Mouse (Mus musculus) heart, adult 2 months (tissue): ENCODE measurements at regions not wholly inside any gene's neighbourhood (a gene's known extent, or its start where the extent isn't known, plus 50 kb on each side); places are given as distances from the start of the nearest gene placed in this dataset.
A peak's percentile ranks its signal among the peaks of the same experiment; 100 is the strongest.

Experiments used
- DNase-seq, 2 experiments: peaks; one replicate each; pipeline ENCODE4 v3.0.0; 2021
- H3K27ac ChIP-seq: fragments of 200-600 bp; 2 replicates; pipeline ENCODE4 v1.8.1; 2022
- H3K27me3 ChIP-seq: fragments of 200-500 bp; 2 replicates; pipeline ENCODE4 v1.6.1; 2012; ENCODE audit warnings: mild to moderate bottlenecking, low read length, inconsistent platforms, mixed read lengths; ENCODE audit not compliant: control insufficient read depth, insufficient read depth
- H3K36me3 ChIP-seq: fragments of 200-500 bp; 2 replicates; pipeline ENCODE4 v1.6.1; 2012; ENCODE audit warnings: low read length, inconsistent platforms; ENCODE audit not compliant: control insufficient read depth, insufficient read depth
- H3K4me1 ChIP-seq: fragments of 200-500 bp; 2 replicates; pipeline ENCODE4 v1.6.1; 2011; ENCODE audit warnings: low read length; ENCODE audit not compliant: control insufficient read depth, insufficient read depth
- H3K4me3 ChIP-seq: fragments of 200-600 bp; 2 replicates; pipeline ENCODE4 v1.8.1; 2022
- H3K79me2 ChIP-seq: fragments of 200-500 bp; replicated peaks from 2 replicates; pipeline ENCODE4 v1.6.1; 2012; ENCODE audit warnings: mild to moderate bottlenecking, inconsistent platforms, low read length, moderate library complexity, mixed read lengths; ENCODE audit not compliant: control insufficient read depth, insufficient read depth
- H3K9ac ChIP-seq: fragments of 200-500 bp; 2 replicates; pipeline ENCODE4 v1.6.1; 2012; ENCODE audit warnings: low read depth, mild to moderate bottlenecking, control low read depth, inconsistent platforms, low read length, mixed read lengths
- CTCF ChIP-seq: fragments of 200-600 bp; IDR thresholded peaks from 2 replicates; pipeline ENCODE4 v1.8.1; 2022; ENCODE audit warnings: antibody characterized with exemption, mild to moderate bottlenecking, moderate library complexity
- EP300 ChIP-seq: fragments of 200-500 bp; IDR thresholded peaks from 2 replicates; pipeline ENCODE4 v1.6.1; 2011; ENCODE audit warnings: low read depth, low read length, control low read depth; ENCODE audit not compliant: insufficient read depth
- POLR2A ChIP-seq: fragments of 200-500 bp; IDR thresholded peaks from 2 replicates; pipeline ENCODE4 v1.6.1; 2011; ENCODE audit warnings: mild to moderate bottlenecking, low read depth, low read length, control low read depth; ENCODE audit not compliant: insufficient read depth
- WGBS: fragments of 180-500 bp; shearing (Covaris S2); methylation state at CpG from one replicate; pipeline ENCODE4 v1.1.7; 2018; 5-methylcytosine and 5-hydroxymethylcytosine counted together
- intact Hi-C: fragments of 180-260 bp; cut with DNase I; formaldehyde crosslinking; loops from one replicate; pipeline ENCODE4 v1.15.1; 2025

- Histone ChIP-seq H3K4me3 (no peak overlapping the region), H3K9ac (no peak overlapping the region), H3K79me2 (no peaks in the 10 kb centered on the region), H3K4me1 (peaks cover 2% of the 10 kb centered on the region), H3K27ac (no peak overlapping the region), H3K36me3 (0 out of 2 replicates have a peak, but pooled peaks cover 2% of the 10 kb centered on the region), H3K27me3 (no peaks in the 10 kb centered on the region)
- DNase-seq: no peak
- TF ChIP-seq CTCF: peak; percentile 72
- TF ChIP-seq POLR2A: no peak
- TF ChIP-seq EP300: no peak
- intact Hi-C loops: no loop called here
These were observed 477.9 kb upstream of the A1bg start for GRCm38 (mm10) chr15:61400720-61401119.

GRCm38 (mm10) chr15:61399971-61400370 is 477.2 kb upstream of the A1bg start:
- H3K4me1 ChIP-seq: peaks cover 7% of the 10 kb centered on the region
- no peak for DNase-seq
- H3K27me3 ChIP-seq: no peaks in the 10 kb centered on the region
- H3K9ac ChIP-seq: no peak overlapping the region
- peaks cover 7% of the 10 kb centered on the region; the same call in 1 of the 2 replicates for H3K36me3 ChIP-seq
- no peak for TF ChIP-seq POLR2A
- no peak for TF ChIP-seq EP300
- TF ChIP-seq CTCF: no peak
- WGBS: 74% methylated on average over 2 of the region's 2 CpGs
- no peak overlapping the region for H3K4me3 ChIP-seq
- no peaks in the 10 kb centered on the region for H3K79me2 ChIP-seq
- H3K27ac ChIP-seq: no peak overlapping the region
- intact Hi-C loops: loop anchor here (5.0 to 10.0 kb wide), 5 partner anchors 37 to 395 kb away; no protein-coding TSS in a partner anchor

GRCm38 (mm10) chr15:61398829-61399228 is 476.0 kb upstream of the A1bg start:
- no peak for TF ChIP-seq POLR2A
- no peak for TF ChIP-seq EP300
- TF ChIP-seq CTCF: no peak
- Histone ChIP-seq H3K4me3 (no peak overlapping the region), H3K9ac (no peak overlapping the region), H3K27ac (no peak overlapping the region), H3K4me1 (peaks cover 11% of the 10 kb centered on the region), H3K79me2 (no peaks in the 10 kb centered on the region), H3K36me3 (peaks cover 8% of the 10 kb centered on the region; the same call in 1 of the 2 replicates), H3K27me3 (no peaks in the 10 kb centered on the region)
- intact Hi-C loops: loop anchor here (5.0 to 10.0 kb wide), 5 partner anchors 38 to 394 kb away; no protein-coding TSS in a partner anchor
- WGBS: 44% methylated on average over 3 of the region's 3 CpGs
- DNase-seq: peak in 1 of 2 experiments; percentile 10

- intact Hi-C loops: loop anchor here (5.0 to 10.0 kb wide), 5 partner anchors 40 to 392 kb away; no protein-coding TSS in a partner anchor
- no peaks in the 10 kb centered on the region for H3K27me3 ChIP-seq
- 86% methylated on average over 3 of the region's 3 CpGs for WGBS
- H3K9ac ChIP-seq: no peak overlapping the region
- H3K79me2 ChIP-seq: no peaks in the 10 kb centered on the region
- H3K36me3 ChIP-seq: peaks cover 8% of the 10 kb centered on the region; the same call in 1 of the 2 replicates
- TF ChIP-seq EP300: no peak
- no peak for TF ChIP-seq POLR2A
- no peak for TF ChIP-seq CTCF
- peaks cover 11% of the 10 kb centered on the region for H3K4me1 ChIP-seq
- H3K4me3 ChIP-seq: no peak overlapping the region
- no peak for DNase-seq
- no peak overlapping the region for H3K27ac ChIP-seq
These were observed 474.2 kb upstream of the A1bg start for GRCm38 (mm10) chr15:61397061-61397460.

DNA sequence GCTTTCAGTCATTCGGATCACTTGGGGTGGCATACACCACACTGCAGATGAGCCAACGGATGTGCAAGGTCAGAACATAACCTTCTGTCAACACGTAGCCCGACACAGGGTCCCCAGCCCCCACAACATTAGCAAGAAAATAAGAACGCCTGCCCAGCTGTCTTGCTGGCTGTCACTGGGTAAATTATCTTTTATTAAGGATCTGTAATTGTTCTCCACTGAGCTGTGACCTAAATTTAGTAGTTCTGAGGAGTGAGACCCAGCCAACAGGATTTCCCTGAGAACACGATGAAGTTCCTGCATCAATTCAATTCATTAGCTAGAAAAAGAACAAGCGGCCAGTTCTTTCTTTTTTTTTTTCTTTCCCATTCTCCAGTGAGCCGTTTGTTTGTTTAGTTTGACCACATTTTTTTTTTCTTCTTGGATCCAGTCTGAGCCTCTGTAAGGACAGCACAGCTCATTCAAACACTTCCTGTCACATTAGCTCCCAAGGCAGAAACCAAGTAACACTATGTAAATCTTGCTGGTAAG is 472.5 kb upstream of the A1bg start:
- H3K9ac ChIP-seq: no peak overlapping the region
- no peaks in the 10 kb centered on the region for H3K27me3 ChIP-seq
- TF ChIP-seq CTCF: no peak
- TF ChIP-seq POLR2A: no peak
- no peak for TF ChIP-seq EP300
- no peak overlapping the region for H3K4me3 ChIP-seq
- H3K27ac ChIP-seq: 0 out of 2 replicates have a peak overlapping the region, but pooled peaks have one; percentile 13
- WGBS: 9% methylated on average over 8 of the region's 8 CpGs
- intact Hi-C loops: loop anchor here (5.0 to 10.0 kb wide), 5 partner anchors 42 to 391 kb away; no protein-coding TSS in a partner anchor
- H3K79me2 ChIP-seq: no peaks in the 10 kb centered on the region
- H3K4me1 ChIP-seq: peaks cover 11% of the 10 kb centered on the region
- DNase-seq: peak; percentile 33 to 40
- peaks cover 8% of the 10 kb centered on the region; the same call in 1 of the 2 replicates for H3K36me3 ChIP-seq

DNA sequence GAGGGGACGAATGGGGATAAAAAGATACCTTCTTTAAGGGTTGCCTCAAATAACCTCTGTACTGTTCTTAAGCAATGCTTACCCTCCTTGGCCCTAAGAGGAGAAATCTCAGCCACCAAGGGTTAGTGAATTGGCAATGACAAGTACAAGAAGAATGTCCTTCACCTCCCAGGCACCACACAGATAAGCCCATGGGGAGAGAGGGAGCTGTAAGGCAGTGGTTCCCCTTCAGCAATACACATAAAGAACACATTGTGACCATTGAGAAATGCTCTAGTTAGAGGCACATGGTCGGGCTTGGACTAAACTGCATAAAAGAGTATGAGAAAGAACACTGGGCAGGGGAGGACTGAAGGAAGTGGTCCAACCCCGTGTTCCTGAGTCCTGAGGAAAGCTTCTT is 457.9 kb upstream of the A1bg start:
- Histone ChIP-seq H3K36me3 (no peaks in the 10 kb centered on the region), H3K4me1 (no peaks in the 10 kb centered on the region), H3K27me3 (no peaks in the 10 kb centered on the region), H3K27ac (no peak overlapping the region), H3K9ac (no peak overlapping the region), H3K4me3 (no peak overlapping the region), H3K79me2 (no peaks in the 10 kb centered on the region)
- no peak for TF ChIP-seq CTCF
- no peak for TF ChIP-seq EP300
- no peak for TF ChIP-seq POLR2A
- 54% methylated on average over 3 of the region's 3 CpGs for WGBS
- intact Hi-C loops: no loop called here
- no peak for DNase-seq
